Mouse (Mus musculus) heart, embryonic 15.5 days (tissue): ENCODE measurements around the gene Rfx7. TPM values are rescaled to one million over a fixed set of nuclear protein-coding genes. Genes with fewer than 3 reads are reported as not detected.

ENCODE experiments used
- ATAC-seq: fragments of 200-750 bp; cut with Nextera tagmentation; replicated peaks from 2 replicates; pipeline ENCODE4 v1.8.0; 2017; ENCODE audit warnings: low read depth, moderate TSS enrichment; ENCODE audit not compliant: insufficient number of reproducible peaks, insufficient read depth, low FRiP score
- H3K27ac ChIP-seq: fragments of 300-500 bp; sonication (generic); 2 replicates; pipeline ENCODE4 v1.5.1; 2015; ENCODE audit warnings: mild to moderate bottlenecking, inconsistent platforms
- H3K27me3 ChIP-seq: fragments of 300-500 bp; sonication (generic); 2 replicates; pipeline ENCODE4 v1.6.1; 2015; ENCODE audit warnings: inconsistent platforms
- H3K36me3 ChIP-seq: fragments of 300-500 bp; sonication (generic); 2 replicates; pipeline ENCODE4 v1.6.1; 2015; ENCODE audit warnings: mild to moderate bottlenecking, inconsistent platforms
- H3K4me1 ChIP-seq: fragments of 300-500 bp; sonication (generic); replicated peaks from 2 replicates; pipeline ENCODE4 v1.6.1; 2015; ENCODE audit warnings: inconsistent platforms
- H3K4me2 ChIP-seq: fragments of 300-500 bp; sonication (generic); 2 replicates; pipeline ENCODE4 v1.6.1; 2015; ENCODE audit warnings: inconsistent platforms, mild to moderate bottlenecking, moderate library complexity
- H3K4me3 ChIP-seq: fragments of 300-500 bp; sonication (generic); 2 replicates; pipeline ENCODE4 v1.5.1; 2015; ENCODE audit warnings: mild to moderate bottlenecking, inconsistent platforms
- H3K9ac ChIP-seq: fragments of 300-500 bp; sonication (generic); 2 replicates; pipeline ENCODE4 v1.6.1; 2015; ENCODE audit warnings: mild to moderate bottlenecking, inconsistent platforms
- H3K9me3 ChIP-seq: fragments of 300-500 bp; sonication (generic); replicated peaks from 2 replicates; pipeline ENCODE4 v1.6.1; 2016; ENCODE audit warnings: inconsistent platforms
- WGBS: fragments of 180-500 bp; shearing (Covaris S2); methylation state at CpG from one replicate; pipeline ENCODE4 v1.1.7; 2015; ENCODE audit warnings: mixed read lengths; 5-methylcytosine and 5-hydroxymethylcytosine counted together
- polyA plus RNA-seq: library from polyadenylated mRNA; unstranded; fragments of >200 nt; fragmentation: Nextera tagmentation; extraction: Ambion mirVana; gene quantifications from 2 replicates; pipeline ENCODE4 v1.2.1, GENCODE M21; 2015

The Rfx7 gene
- polyA plus RNA-seq, result 6.2 and 7.8 TPM in 2 replicates

GRCm38 (mm10) chr9:72531996-72532380 is at the start of gene Rfx7:
TSS of gene Rfx7 (plus strand) at chr9:72532240.
- peaks cover 13% of the 10 kb centered on the region for H3K4me1 ChIP-seq
- H3K4me2 ChIP-seq, result peak within 1 kb of the TSS; percentile 84
- H3K27me3 ChIP-seq, result no peaks in the 10 kb centered on the region
- H3K27ac ChIP-seq, result peak within 1 kb of the TSS; percentile 100
- H3K9ac ChIP-seq, result peak within 1 kb of the TSS; percentile 99
- peak within 1 kb of the TSS; percentile 98 for H3K4me3 ChIP-seq
- 1% methylated on average over 30 of the region's 63 CpGs for whole genome bisulfite sequencing
- H3K36me3 ChIP-seq, result no peaks in the 10 kb centered on the region
- ATAC-seq, result peak; percentile 91
- H3K9me3 ChIP-seq, result no peaks in the 10 kb centered on the region

GRCm38 (mm10) chr9:72488523-72488922 is 43.5 kb upstream of the Rfx7 start:
- Histone ChIP-seq H3K27me3 (no peaks in the 10 kb centered on the region), H3K27ac (no peak overlapping the region), H3K9me3 (no peaks in the 10 kb centered on the region), H3K4me2 (no peak overlapping the region), H3K4me1 (peaks cover 11% of the 10 kb centered on the region; the same call in 1 of the 2 replicates), H3K9ac (no peak overlapping the region), H3K4me3 (no peak overlapping the region), H3K36me3 (no peaks in the 10 kb centered on the region)
- ATAC-seq, result no peak

GRCm38 (mm10) chr9:72489131-72489530 is 42.9 kb upstream of the Rfx7 start:
- Histone ChIP-seq H3K4me1 (peaks cover 11% of the 10 kb centered on the region; the same call in 1 of the 2 replicates), H3K9me3 (no peaks in the 10 kb centered on the region), H3K4me2 (no peak overlapping the region), H3K27ac (no peak overlapping the region), H3K9ac (no peak overlapping the region), H3K36me3 (no peaks in the 10 kb centered on the region), H3K4me3 (no peak overlapping the region), H3K27me3 (no peaks in the 10 kb centered on the region)
- WGBS, result 86% methylated on average over 5 of the region's 5 CpGs
- ATAC-seq, result no peak

- Histone ChIP-seq H3K4me3 (peak overlapping the region; percentile 63), H3K27ac (peak overlapping the region; percentile 87), H3K9me3 (no peaks in the 10 kb centered on the region), H3K4me2 (peak overlapping the region; percentile 69), H3K27me3 (no peaks in the 10 kb centered on the region), H3K36me3 (no peaks in the 10 kb centered on the region), H3K9ac (peak overlapping the region; percentile 50), H3K4me1 (peaks cover 11% of the 10 kb centered on the region; the same call in 1 of the 2 replicates)
- peak; percentile 92 for ATAC-seq
- under 1% methylated on average over 32 of the region's 32 CpGs for WGBS
These were observed 40.4 kb upstream of the Rfx7 start for GRCm38 (mm10) chr9:72491559-72492193.

- Histone ChIP-seq H3K36me3 (no peaks in the 10 kb centered on the region), H3K27me3 (no peaks in the 10 kb centered on the region), H3K4me2 (peak within 1 kb of the TSS; percentile 69), H3K9me3 (no peaks in the 10 kb centered on the region), H3K4me1 (peaks cover 11% of the 10 kb centered on the region; the same call in 1 of the 2 replicates), H3K9ac (peak within 1 kb of the TSS; percentile 50), H3K4me3 (peak within 1 kb of the TSS; percentile 63), H3K27ac (peak within 1 kb of the TSS; percentile 87)
- 5% methylated on average over 6 of the region's 6 CpGs for WGBS
- ATAC-seq, result peak; percentile 74
These were observed 39.9 kb upstream of the Rfx7 start, which contains the start of gene Tex9 for GRCm38 (mm10) chr9:72492194-72492565. TSS of gene Tex9 (minus strand) at chr9:72492212.

GRCm38 (mm10) chr9:72493465-72493864 is 38.6 kb upstream of the Rfx7 start:
- WGBS, result 78% methylated on average over 2 of the region's 2 CpGs
- no peaks in the 10 kb centered on the region for H3K9me3 ChIP-seq
- no peak for ATAC-seq

GRCm38 (mm10) chr9:72493984-72494685 is 37.9 kb upstream of the Rfx7 start:
- H3K36me3 ChIP-seq, result no peaks in the 10 kb centered on the region
- no peak overlapping the region for H3K4me3 ChIP-seq
- no peaks in the 10 kb centered on the region for H3K27me3 ChIP-seq
- H3K27ac ChIP-seq, result no peak overlapping the region
- WGBS, result 86% methylated on average over 3 of the region's 3 CpGs
- ATAC-seq, result no peak
- no peak overlapping the region for H3K4me2 ChIP-seq
- no peaks in the 10 kb centered on the region for H3K9me3 ChIP-seq
- peaks cover 11% of the 10 kb centered on the region; the same call in 1 of the 2 replicates for H3K4me1 ChIP-seq
- H3K9ac ChIP-seq, result no peak overlapping the region

More at GRCm38 (mm10) chr9:72493465-72493864, 38.6 kb upstream of the Rfx7 start:
- peaks cover 11% of the 10 kb centered on the region; the same call in 1 of the 2 replicates for H3K4me1 ChIP-seq
- H3K36me3 ChIP-seq, result no peaks in the 10 kb centered on the region
- H3K27me3 ChIP-seq, result no peaks in the 10 kb centered on the region
- no peak overlapping the region for H3K27ac ChIP-seq
- H3K9ac ChIP-seq, result no peak overlapping the region
- no peak overlapping the region for H3K4me3 ChIP-seq
- H3K4me2 ChIP-seq, result no peak overlapping the region

GRCm38 (mm10) chr9:72496691-72497090 is 35.3 kb upstream of the Rfx7 start:
- Histone ChIP-seq H3K36me3 (no peaks in the 10 kb centered on the region), H3K4me1 (peaks cover 3% of the 10 kb centered on the region; the same call in 1 of the 2 replicates), H3K4me3 (no peak overlapping the region), H3K27ac (no peak overlapping the region), H3K9me3 (no peaks in the 10 kb centered on the region), H3K9ac (no peak overlapping the region), H3K27me3 (no peaks in the 10 kb centered on the region), H3K4me2 (no peak overlapping the region)
- ATAC-seq, result no peak
- 62% methylated on average over 2 of the region's 2 CpGs for WGBS

GRCm38 (mm10) chr9:72497171-72497570 is 34.9 kb upstream of the Rfx7 start:
- no peaks in the 10 kb centered on the region for H3K36me3 ChIP-seq
- no peak overlapping the region for H3K4me2 ChIP-seq
- H3K27me3 ChIP-seq, result no peaks in the 10 kb centered on the region
- no peak overlapping the region for H3K27ac ChIP-seq
- no peak for ATAC-seq
- no peak overlapping the region for H3K9ac ChIP-seq
- no peak overlapping the region for H3K4me3 ChIP-seq
- peaks cover 1% of the 10 kb centered on the region; the same call in 1 of the 2 replicates for H3K4me1 ChIP-seq
- no peaks in the 10 kb centered on the region for H3K9me3 ChIP-seq
- WGBS, result 77% methylated on average over 3 of the region's 3 CpGs

- H3K36me3 ChIP-seq, result no peaks in the 10 kb centered on the region
- H3K9me3 ChIP-seq, result no peaks in the 10 kb centered on the region
- H3K4me2 ChIP-seq, result no peak overlapping the region
- no peak overlapping the region for H3K9ac ChIP-seq
- H3K4me3 ChIP-seq, result no peak overlapping the region
- 60% methylated on average over 11 of the region's 11 CpGs for WGBS
- H3K27ac ChIP-seq, result no peak overlapping the region
- no peak for ATAC-seq
- H3K27me3 ChIP-seq, result no peaks in the 10 kb centered on the region
- no peaks in the 10 kb centered on the region for H3K4me1 ChIP-seq
These were observed 19.6 kb upstream of the Rfx7 start for GRCm38 (mm10) chr9:72512229-72512981.

GRCm38 (mm10) chr9:72515366-72515765 is 16.7 kb upstream of the Rfx7 start:
- no peaks in the 10 kb centered on the region for H3K36me3 ChIP-seq
- no peak overlapping the region for H3K9ac ChIP-seq
- no peak overlapping the region for H3K4me3 ChIP-seq
- H3K4me2 ChIP-seq, result no peak overlapping the region
- no peaks in the 10 kb centered on the region for H3K4me1 ChIP-seq
- H3K27me3 ChIP-seq, result no peaks in the 10 kb centered on the region
- H3K27ac ChIP-seq, result no peak overlapping the region
- ATAC-seq, result no peak
- H3K9me3 ChIP-seq, result no peaks in the 10 kb centered on the region
